8 mouse cellular contexts compared by ENCODE assay signal in the genomic region with DNA sequence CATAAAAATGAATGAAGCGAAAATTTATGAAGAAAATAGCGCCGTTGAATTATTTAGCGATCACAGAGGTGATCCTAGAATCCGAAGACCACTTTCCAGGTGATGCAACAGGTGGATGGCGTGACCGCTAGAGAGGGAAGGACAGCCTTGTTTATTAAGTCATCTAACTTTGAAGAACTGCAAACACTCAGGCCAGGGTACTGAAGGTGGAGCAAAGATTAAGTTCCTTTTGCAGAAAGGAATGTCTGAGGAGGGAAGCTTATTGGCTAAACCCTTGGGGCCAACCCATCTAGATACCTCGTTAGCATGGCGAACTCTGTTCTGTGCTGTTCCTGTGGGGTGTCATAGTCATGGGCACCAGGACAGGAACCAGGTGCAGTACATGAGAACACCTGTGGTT. TPM values are rescaled to one million over a fixed set of nuclear protein-coding genes. Genes with fewer than 3 reads are reported as not detected.
DNase-seq lines count a peak whose midpoint lies in the region; ATAC-seq and TF ChIP-seq lines count a peak whose summit lies in the region.

No protein-coding gene starts in this region.

- no peaks in the 10 kb centered on the region for H3K9me3 ChIP-seq in forebrain, postnatal 0 days (ENCODE audit: low read length)
- no peaks in the 10 kb centered on the region for H3K9me3 ChIP-seq in limb, embryonic 14.5 days (ENCODE audit: control insufficient read depth, low read length)
- no peaks in the 10 kb centered on the region; the same call in 1 of the 2 replicates for H3K9me3 ChIP-seq in neural tube, embryonic 13.5 days

- H3K27ac ChIP-seq in forebrain, postnatal 0 days (ENCODE audit: low read depth, low read length) = no peak overlapping the region
- H3K27ac ChIP-seq in limb, embryonic 14.5 days (replicated peaks; ENCODE audit: low read depth, low read length) = no peak overlapping the region
- H3K27ac ChIP-seq in neural tube, embryonic 13.5 days (replicated peaks) = no peak overlapping the region

- no peak for TF ChIP-seq CTCF in forebrain, postnatal 0 days (IDR thresholded peaks at IDR 0.05; ENCODE audit: low read depth)

- peak overlapping the region; percentile 11; the same call in 1 of the 2 replicates for H3K4me3 ChIP-seq in forebrain, postnatal 0 days (ENCODE audit: low read depth, low read length)
- 0 out of 2 replicates have a peak overlapping the region, but pooled peaks have one; percentile 2 for H3K4me3 ChIP-seq in limb, embryonic 14.5 days (replicated peaks; ENCODE audit: low read length)
- H3K4me3 ChIP-seq in neural tube, embryonic 13.5 days = peak overlapping the region; percentile 26

- 0 out of 2 replicates have a peak, but pooled peaks cover 2% of the 10 kb centered on the region for H3K4me1 ChIP-seq in forebrain, postnatal 0 days (ENCODE audit: insufficient read depth)
- H3K4me1 ChIP-seq in limb, embryonic 14.5 days (ENCODE audit: control insufficient read depth, insufficient read depth, low read length) = no peaks in the 10 kb centered on the region
- H3K4me1 ChIP-seq in neural tube, embryonic 13.5 days (replicated peaks) = 0 out of 2 replicates have a peak, but pooled peaks cover 4% of the 10 kb centered on the region

- no peak for TF ChIP-seq POLR2A in limb, embryonic 14.5 days (IDR thresholded peaks at IDR 0.05; ENCODE audit: borderline replicate concordance, extremely low read depth, insufficient read depth, insufficient read length)

- no peak for ATAC-seq in forebrain, postnatal 0 days
- ATAC-seq in limb, embryonic 14.5 days (ENCODE audit: low FRiP score, low read depth) = no peak
- no peak for ATAC-seq in neural tube, embryonic 13.5 days (ENCODE audit: low read depth)

- 61% methylated on average over 9 of the region's 9 CpGs for WGBS in forebrain, postnatal 0 days
- 55% methylated on average over 9 of the region's 9 CpGs for WGBS in limb, embryonic 14.5 days
- 63% methylated on average over 9 of the region's 9 CpGs for WGBS in neural tube, embryonic 13.5 days

- peak; percentile 27 to 31 for DNase-seq in B cell, adult 2 months
- peak; percentile 29 for DNase-seq in ES-CJ7 (ENCODE audit: low read depth, low spot score)
- DNase-seq in forebrain, postnatal 0 days = peak; percentile 4
- no peak for DNase-seq in limb, embryonic 14.5 days (ENCODE audit: low spot score)
- no peak for DNase-seq in frontal cortex, postnatal 10 days (ENCODE audit: low spot score in 2 of 2)
- DNase-seq in frontal cortex, postnatal 36 days (ENCODE audit: low spot score in 2 of 2) = no peak
- DNase-seq in adipocyte (ENCODE audit: low spot score) = no peak

- H3K4me2 ChIP-seq in forebrain, postnatal 0 days (ENCODE audit: low read depth) = peak overlapping the region; percentile 35
- peak overlapping the region; percentile 15; the same call in 1 of the 2 replicates for H3K4me2 ChIP-seq in limb, embryonic 14.5 days (replicated peaks; ENCODE audit: low read depth, low read length, severe bottlenecking)
- H3K4me2 ChIP-seq in neural tube, embryonic 13.5 days = peak overlapping the region; percentile 48

- H3K27me3 ChIP-seq in forebrain, postnatal 0 days (ENCODE audit: insufficient read depth, low read length) = no peaks in the 10 kb centered on the region
- no peaks in the 10 kb centered on the region for H3K27me3 ChIP-seq in limb, embryonic 14.5 days (ENCODE audit: control insufficient read depth, insufficient read depth, low read length)
- H3K27me3 ChIP-seq in neural tube, embryonic 13.5 days = no peaks in the 10 kb centered on the region

- H3K36me3 ChIP-seq in forebrain, postnatal 0 days (ENCODE audit: insufficient read depth) = no peaks in the 10 kb centered on the region
- H3K36me3 ChIP-seq in limb, embryonic 14.5 days (ENCODE audit: control insufficient read depth, insufficient read depth, low read length) = no peaks in the 10 kb centered on the region
- H3K36me3 ChIP-seq in neural tube, embryonic 13.5 days = no peaks in the 10 kb centered on the region

- H3K9ac ChIP-seq in forebrain, postnatal 0 days = no peak overlapping the region
- no peak overlapping the region for H3K9ac ChIP-seq in limb, embryonic 14.5 days (ENCODE audit: low read depth, low read length, severe bottlenecking)
- no peak overlapping the region for H3K9ac ChIP-seq in neural tube, embryonic 13.5 days

RNA-seq across cellular contexts. Expression of a gene that starts 1.0 kb away (rescaled TPM):
- total RNA-seq in forebrain, postnatal 0 days (2014; rRNA removed) = 0.77 and 1.8 TPM in 2 replicates
- 0.45 and 0.55 TPM in 2 replicates for polyA plus RNA-seq in forebrain, postnatal 0 days (2015; fragmentation: Nextera tagmentation; extraction: Ambion mirVana)
- polyA plus RNA-seq in limb, embryonic 14.5 days (2012; rRNA removed) = 0.31 and 0.53 TPM in 2 replicates
- polyA plus RNA-seq in limb, embryonic 14.5 days (2014; fragmentation: Nextera tagmentation; extraction: Ambion mirVana) = 0.28 and 0.50 TPM in 2 replicates
- 0.32 and 0.33 TPM in 2 replicates for polyA plus RNA-seq in neural tube, embryonic 13.5 days (2015; fragmentation: Nextera tagmentation; extraction: Ambion mirVana)

Comparison
In these comparisons a context has a peak if more than half of its experiments do, and no peak if none do; other contexts are left out.
1. DNase-seq: peak in B cell, adult 2 months (2 of 2), ES-CJ7 (single experiment) and forebrain, postnatal 0 days (single experiment); none in limb, embryonic 14.5 days (single experiment), frontal cortex, postnatal 10 days (0 of 2), frontal cortex, postnatal 36 days (0 of 2) and adipocyte (single experiment).
2. Peak in every context shown above with its lines, with median percentiles within 50 percentile points of each other: H3K4me2 ChIP-seq and H3K4me3 ChIP-seq.